Mouse (Mus musculus): ENCODE measurements around the gene Elmo1. TPM values are rescaled to one million over a fixed set of nuclear protein-coding genes. Genes with fewer than 3 reads are reported as not detected.

The Elmo1 gene
- total RNA-seq, 4 experiments from 2014 or later: 71.7 to 78.6 (median 74.5) TPM

- DNase-seq (ENCODE audit: low spot score in 2 of 2): no peak
Measured at GRCm38 (mm10) chr13:20157059-20157458, 66.7 kb downstream of the Elmo1 start.

- DNase-seq (ENCODE audit: low spot score in 2 of 2): no peak
Measured at GRCm38 (mm10) chr13:20157529-20157928, 67.1 kb downstream of the Elmo1 start.

- DNase-seq (ENCODE audit: low spot score in 2 of 2): no peak
Measured at GRCm38 (mm10) chr13:20163339-20163954, 73.1 kb downstream of the Elmo1 start.

- no peak for DNase-seq (ENCODE audit: low spot score in 2 of 2)
Measured at GRCm38 (mm10) chr13:20164837-20165236, 74.4 kb downstream of the Elmo1 start.

GRCm38 (mm10) chr13:20173987-20174654, 83.7 kb downstream of the Elmo1 start:
- DNase-seq (ENCODE audit: low spot score in 2 of 2): no peak

- no peak for DNase-seq (ENCODE audit: low spot score in 2 of 2)
Measured at GRCm38 (mm10) chr13:20174655-20175280, 84.4 kb downstream of the Elmo1 start.

- DNase-seq (ENCODE audit: low spot score in 2 of 2): no peak
Measured at GRCm38 (mm10) chr13:20180738-20181137, 90.3 kb downstream of the Elmo1 start.

GRCm38 (mm10) chr13:20181321-20181720, 90.9 kb downstream of the Elmo1 start:
- DNase-seq (ENCODE audit: low spot score in 2 of 2): no peak

- DNase-seq (ENCODE audit: low spot score in 2 of 2): peak in 1 of 2 experiments; percentile 23
Measured at GRCm38 (mm10) chr13:20182239-20182825, 91.9 kb downstream of the Elmo1 start.

- peak in 1 of 2 experiments; percentile 39 for DNase-seq (ENCODE audit: low spot score in 2 of 2)
Measured at GRCm38 (mm10) chr13:20183512-20184238, 93.3 kb downstream of the Elmo1 start.

GRCm38 (mm10) chr13:20184239-20185033, 94.0 kb downstream of the Elmo1 start:
- DNase-seq (ENCODE audit: low spot score in 2 of 2): no peak

GRCm38 (mm10) chr13:20185034-20185846, 94.8 kb downstream of the Elmo1 start:
- no peak for DNase-seq (ENCODE audit: low spot score in 2 of 2)

- DNase-seq (ENCODE audit: low spot score in 2 of 2): no peak
Measured at GRCm38 (mm10) chr13:20185847-20186213, 95.4 kb downstream of the Elmo1 start.

- DNase-seq (ENCODE audit: low spot score in 2 of 2): no peak
Measured at GRCm38 (mm10) chr13:20187647-20188046, 97.3 kb downstream of the Elmo1 start.

- DNase-seq (ENCODE audit: low spot score in 2 of 2): no peak
Measured at GRCm38 (mm10) chr13:20192009-20192584, 101.7 kb downstream of the Elmo1 start.

GRCm38 (mm10) chr13:20200582-20200981, 110.2 kb downstream of the Elmo1 start:
- no peak for DNase-seq (ENCODE audit: low spot score in 2 of 2)

- no peak for DNase-seq (ENCODE audit: low spot score in 2 of 2)
Measured at GRCm38 (mm10) chr13:20202617-20203016, 112.2 kb downstream of the Elmo1 start.

- no peak for DNase-seq (ENCODE audit: low spot score in 2 of 2)
Measured at GRCm38 (mm10) chr13:20204165-20204564, 113.8 kb downstream of the Elmo1 start.

- no peak for DNase-seq (ENCODE audit: low spot score in 2 of 2)
Measured at GRCm38 (mm10) chr13:20205007-20205745, 114.8 kb downstream of the Elmo1 start.
